Mouse (Mus musculus) left cerebral cortex, adult 18-20 months (tissue): ENCODE data around the gene Pagr1a. TPM values are rescaled to one million over a fixed set of nuclear protein-coding genes. Genes with fewer than 3 reads are reported as not detected.

ENCODE experiments used
- DNase-seq, 2 experiments: peaks; one replicate each; pipeline ENCODE4 v3.0.0; 2021 to 2022; ENCODE audit warnings: low spot score in 2 of 2, mixed read lengths in 1 of 2
- total RNA-seq, 2 experiments: library from RNA; stranded (reverse); gene quantifications; 2 replicates each; pipeline ENCODE4 v1.2.3; 2021

Gene Pagr1a
- total RNA-seq, 2 experiments from 2014 or later = 18.7 to 35.6 TPM

DNA sequence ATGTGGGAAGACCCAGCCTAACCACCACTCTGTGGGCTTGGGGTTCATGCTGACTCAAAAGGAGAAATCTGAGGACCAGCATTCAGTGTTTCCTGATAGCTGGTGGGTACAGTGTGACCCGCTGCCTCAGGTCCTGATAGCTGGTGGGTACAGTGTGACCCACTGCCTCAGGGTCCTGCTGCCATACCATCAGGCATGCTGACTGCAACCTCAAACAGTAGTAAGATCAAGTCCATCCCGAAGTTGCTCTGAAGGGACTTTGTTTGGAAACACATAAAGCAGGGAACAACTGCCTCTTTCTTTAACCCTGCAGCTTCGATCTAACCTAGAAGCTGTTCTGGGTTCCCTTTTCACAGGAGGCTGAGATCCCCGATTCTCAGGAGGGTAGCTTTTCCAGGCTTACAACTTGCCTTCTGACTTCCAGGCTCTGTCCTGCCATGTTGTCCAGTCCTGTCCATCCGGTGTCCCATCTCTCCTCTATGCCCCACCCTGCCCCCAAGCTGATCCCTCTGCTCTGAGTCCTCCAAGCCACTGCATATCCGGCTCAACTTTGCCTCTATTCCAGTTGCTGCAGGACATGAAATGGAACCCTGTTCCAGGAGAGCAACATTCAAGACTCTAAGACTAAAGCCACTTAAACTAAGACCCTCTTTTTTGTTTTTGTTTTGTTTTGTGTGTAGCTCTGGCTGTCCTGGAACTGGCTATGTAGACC is 9.7 kb downstream of the Pagr1a start:
- no peak for DNase-seq

DNA sequence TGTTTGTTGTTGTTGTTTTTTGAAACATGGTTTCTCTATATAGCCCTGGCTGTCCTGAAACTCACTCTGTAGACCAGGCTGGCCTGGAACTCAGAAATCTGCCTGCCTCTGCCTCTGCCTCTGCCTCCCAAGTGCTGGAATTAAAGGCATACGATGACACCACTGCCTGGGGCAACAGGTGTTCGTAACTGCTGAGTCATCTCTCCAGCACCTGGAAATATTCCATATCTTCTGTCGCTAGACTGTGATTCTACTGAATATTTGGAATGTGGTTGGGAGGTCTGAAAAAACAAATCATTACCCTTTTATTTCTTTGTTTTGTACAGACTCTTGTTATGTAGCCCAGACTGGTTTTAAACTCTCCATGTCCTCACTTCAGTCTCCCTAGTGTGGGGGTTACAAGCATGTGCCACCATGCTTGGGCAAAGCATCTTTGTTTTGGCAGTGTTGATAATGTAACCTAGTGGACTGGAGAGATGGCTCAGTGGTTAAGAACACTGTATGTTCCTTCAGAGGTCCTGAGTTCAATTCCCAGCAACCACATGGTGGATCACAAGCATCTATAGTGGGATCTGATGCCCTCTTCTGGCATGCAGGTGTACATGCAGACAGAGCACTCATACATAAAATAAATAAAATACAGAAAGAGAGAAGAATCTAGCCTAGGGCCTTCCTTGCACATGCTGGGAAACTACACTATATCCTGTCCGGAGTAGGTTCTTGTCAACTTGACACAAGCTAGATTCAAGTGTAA is 12.9 kb downstream of the Pagr1a start:
- DNase-seq = no peak

DNA sequence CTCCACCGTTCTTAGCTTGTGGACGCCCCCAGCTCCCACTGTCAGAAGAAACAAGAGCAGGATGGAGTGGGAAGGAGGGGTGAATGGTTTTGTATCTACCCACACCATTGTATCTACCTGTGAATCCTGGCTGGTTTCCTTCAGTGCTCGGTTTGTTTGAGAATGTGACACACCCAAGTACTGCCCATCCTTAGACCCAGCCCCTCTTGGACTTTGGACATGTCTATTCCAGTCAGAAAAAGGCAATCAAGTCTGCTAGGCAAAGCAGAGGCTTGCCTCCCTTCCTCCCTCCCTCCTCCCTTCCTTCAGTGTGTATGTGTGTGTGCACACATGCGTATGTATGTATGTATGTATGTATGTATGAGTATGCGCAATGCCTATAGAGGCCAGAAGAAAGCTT is 13.5 kb downstream of the Pagr1a start:
- no peak for DNase-seq

DNA sequence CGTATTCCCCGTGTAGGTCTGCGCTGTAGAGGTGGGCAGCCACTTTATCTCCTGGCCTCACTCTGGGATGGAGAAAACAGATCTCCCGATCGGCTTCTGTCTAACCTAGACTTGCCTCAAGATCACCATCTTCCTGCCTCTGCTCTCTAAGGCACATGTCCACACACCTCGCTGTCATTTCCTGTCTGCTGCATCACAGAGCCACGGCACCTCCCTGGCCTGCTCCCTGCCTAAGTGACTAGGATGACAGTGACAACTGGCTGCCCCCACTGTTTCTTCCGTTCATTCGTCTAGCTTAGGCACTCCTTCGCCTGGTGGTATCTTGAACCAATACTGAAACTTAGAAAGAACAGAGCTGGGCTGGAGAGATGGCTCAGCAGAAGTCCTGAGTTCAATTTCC is 17.6 kb downstream of the Pagr1a start:
- DNase-seq = no peak

DNA sequence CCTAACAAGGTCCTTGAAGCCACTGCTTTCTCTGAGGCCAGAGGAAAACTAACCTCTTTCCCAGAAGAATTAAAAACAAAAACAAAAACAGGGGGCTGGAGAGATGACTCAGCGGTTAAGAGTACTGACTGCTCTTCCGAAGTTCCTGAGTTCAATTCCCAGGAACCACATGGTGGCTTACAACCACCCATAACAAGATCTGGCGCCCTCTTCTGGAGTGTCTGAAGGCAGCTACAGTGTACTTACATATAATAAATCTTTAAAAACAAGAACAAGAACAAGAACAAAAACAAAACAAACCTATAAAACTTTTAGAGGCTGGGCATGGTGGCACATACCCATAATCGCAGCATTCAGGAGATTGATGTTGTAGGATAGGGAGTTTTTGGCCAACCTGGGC is 20.7 kb downstream of the Pagr1a start:
- no peak for DNase-seq

DNA sequence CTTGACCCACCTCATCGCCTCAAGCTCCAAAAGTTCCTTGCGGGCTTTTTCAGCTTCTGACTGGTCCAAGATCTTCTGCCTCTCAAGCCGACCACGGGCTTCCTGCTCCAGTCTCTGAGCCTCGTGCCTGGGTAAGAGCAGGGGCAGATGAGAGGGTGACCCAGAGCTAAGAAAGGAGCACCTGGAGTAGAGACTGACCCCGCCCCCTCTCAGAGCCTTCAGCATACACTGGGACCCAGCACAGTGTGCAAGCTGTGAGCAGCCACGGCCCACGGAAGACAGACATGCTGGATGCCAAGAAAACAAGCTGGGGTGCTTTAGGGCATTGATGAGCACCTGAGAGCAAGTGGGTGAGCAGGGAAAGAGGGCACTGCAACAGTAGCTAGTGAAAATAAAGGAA is 28.3 kb downstream of the Pagr1a start:
- no peak for DNase-seq

DNA sequence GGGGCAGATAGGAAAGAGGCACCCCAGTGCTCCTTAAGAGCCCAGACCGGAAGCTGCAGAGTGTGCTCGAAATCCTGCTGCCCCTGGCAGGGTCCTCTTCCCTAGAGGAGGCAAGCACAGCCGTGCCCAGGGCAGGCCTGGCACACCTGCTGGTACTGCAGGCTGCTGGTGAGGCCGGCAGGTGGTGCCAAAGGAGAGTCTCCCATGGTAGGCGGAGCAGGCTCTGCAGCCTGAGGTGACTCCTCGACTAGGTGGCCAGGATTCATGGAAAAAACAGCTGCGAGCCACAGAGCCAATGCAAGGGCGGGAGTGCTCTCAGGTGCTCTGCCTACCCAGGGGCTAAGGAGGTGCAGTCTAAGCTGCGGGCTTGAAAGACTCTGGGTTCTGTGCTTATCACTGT is 30.8 kb downstream of the Pagr1a start:
- DNase-seq = peak; percentile 42 to 43

DNA sequence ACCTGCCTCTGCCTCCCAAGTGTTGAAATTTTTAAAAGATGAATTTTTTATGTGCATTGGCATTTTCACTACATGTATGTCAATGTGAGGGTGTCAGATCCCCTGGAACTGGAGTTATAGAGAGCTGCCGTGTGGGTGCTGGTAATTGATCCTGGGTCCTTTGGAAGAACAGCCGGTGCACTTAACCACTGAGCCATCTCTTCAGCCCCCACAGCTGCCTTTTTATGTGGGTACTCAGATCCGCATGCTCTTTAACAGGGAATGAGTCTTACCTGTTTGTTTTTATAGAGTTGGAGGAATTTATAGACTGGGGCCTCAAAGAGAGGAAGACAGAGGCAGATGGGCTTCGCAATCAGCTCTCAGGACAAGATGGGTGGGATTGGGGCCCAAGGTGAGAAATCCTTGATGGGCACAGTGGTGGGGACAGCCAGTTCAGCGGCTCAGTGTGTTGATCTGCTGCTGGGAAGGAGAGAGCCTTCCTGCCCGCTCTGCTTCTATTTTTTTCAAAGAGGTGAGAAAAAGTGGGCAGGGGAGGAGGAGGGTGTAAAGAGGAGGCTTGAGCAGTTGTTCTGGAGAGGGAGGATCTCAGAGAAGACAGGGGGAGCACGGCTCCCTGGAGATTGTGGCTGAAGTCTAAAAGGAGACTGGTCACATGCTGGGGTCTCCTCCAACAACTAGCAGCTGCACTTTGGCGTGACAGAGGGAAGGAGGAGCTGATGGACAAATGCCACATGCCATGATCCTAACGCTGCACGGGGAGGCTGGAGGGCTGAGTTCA is 32.3 kb downstream of the Pagr1a start:
- DNase-seq = peak; percentile 58 to 72

DNA sequence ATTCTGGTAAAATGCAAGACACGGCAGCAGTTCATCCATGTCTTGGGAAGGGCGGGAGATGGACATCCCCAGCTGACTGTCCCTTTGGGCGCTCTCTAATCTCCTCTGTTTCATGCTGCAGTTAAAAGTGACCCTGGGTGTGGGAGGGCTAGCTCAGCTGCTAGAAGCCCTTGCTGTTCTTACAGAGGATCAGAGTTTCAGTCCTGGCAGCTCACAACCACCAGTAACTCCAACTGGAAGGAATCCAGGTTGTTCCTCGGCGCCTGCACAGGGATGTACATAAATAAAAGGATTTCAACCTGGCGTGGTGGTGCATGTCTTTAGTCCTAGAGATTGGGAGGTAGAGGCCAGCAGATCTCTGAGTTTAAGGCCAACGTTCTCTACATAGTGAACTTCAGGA is 34.0 kb downstream of the Pagr1a start:
- no peak for DNase-seq

DNA sequence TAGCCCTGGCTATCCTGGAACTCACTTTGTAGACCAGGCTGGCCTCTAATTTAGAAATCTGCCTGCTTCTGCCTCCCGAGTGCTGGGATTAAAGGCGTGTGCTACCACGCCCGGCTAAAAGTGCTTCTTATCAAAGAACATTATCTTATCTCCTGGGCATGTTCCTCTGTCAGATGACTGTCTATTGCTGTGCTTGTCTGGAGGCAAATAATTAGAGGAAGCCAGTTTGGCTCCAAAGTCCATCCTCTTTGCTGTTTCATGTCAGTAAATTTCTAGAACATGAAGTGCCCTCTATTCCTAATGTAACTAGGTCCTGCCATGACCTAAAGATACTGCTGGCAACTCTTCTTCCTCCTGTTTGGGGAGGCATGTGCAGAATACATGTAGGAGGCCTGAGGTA is 35.1 kb downstream of the Pagr1a start:
- no peak for DNase-seq

DNA sequence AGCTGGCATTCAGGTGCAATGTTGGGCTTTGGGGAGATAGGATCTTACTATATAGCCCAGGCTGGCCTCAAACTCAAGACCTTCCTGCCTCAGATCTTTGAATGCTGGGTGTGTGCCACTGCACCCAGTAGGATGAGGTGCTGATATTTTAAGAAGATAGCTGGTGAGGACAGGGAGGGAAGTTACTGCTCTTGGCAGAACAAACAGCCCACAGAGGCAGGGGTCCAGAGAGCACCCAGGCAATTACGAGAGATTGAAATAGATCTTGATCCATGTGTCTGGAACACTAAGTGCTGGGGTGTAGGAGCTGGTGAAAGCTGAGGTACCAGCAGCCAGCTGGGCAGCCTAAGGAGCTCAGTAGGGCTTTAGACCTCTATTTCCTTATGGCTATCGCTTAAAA is 35.6 kb downstream of the Pagr1a start:
- DNase-seq = no peak

DNA sequence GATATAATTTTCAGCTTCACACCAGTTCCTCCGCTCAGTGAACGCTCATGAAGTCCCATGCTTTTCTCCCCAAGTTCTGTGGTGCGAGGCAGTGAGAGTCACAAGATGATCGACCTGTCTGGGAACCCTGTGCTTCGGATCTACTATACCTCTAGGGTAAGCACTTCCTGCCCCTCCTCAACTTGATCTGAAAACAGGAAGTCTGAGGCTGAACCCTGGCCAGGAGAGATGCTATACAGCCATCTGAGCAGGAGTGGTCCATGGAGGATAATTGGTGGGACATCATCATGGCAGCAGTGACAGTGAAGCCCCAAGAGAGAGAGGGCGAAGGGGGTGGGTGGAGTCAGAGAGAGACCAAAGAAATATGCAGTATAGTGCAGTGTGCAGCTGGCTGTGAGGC is 38.3 kb downstream of the Pagr1a start:
- no peak for DNase-seq

DNA sequence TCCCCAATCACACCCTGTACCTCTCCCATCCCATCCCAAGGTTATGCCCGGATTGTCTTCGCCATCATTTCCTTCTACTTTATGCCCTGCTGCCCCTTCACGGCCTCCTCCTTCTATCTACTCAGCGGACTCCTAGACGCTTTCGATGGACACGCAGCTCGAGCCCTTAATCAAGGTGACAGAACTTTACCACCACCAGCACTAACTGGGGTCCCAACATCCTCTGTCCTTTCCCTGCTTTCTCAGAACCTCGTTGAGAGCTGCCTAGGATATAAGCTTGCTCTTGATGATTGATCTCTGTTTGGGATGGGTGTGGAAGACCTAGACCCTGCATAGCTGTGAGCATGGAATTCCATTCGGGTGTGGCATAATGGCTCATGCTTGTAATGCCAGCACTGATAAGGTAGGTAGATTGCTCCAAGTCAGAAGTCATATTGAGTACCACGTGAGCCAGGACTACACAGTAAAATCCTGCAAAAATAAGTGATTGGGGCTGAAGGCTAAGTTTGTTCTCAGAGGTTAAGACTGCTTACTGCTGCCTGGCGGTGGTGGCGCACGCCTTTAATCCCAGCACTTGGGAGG is 40.2 kb downstream of the Pagr1a start:
- no peak for DNase-seq

DNA sequence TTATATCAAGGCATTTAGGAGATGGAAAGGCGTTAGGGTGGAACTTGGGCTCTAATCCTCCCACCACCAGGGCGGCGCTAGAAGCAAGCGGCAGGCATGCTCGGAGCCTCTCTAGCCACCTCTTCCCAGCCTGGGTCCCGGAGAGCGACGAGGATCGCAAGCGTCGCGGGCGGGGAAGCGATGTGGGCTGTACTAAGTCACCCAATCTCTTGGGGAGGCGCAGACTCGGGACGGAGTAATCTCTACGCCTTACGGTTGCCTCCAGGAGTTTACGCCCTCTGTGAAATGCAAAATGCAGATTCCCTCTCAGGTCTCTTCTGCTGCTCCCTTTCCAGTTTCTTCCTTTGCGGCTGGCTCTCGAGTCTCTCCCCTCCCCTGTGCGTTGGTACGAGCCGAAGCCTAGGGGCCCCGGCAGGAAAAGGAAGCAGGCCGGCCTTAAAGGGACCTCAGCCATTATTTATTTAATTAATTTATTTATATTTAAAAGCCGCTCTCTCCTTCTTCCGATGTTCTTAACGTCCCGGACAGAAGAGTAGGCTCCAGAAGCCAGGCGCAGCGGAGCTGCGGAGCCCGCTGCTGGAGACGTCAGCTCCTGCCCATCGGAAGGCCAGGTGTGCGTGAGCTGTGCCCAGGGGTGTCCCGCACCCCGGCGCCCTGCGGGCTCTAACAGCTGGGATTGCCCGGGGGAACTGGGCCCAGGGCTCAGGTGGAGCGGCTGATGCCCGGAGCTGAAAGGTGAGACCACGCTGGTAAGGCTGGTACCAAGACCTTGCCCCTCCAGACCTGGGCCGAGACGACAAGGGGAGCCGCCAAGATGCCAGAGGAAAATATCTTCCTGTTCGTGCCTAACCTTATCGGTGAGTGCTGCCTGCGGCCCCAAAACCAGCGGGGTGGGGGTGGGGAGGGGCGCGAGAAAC is 40.9 kb downstream of the Pagr1a start, which contains the start of gene Cdiptos:
TSS of gene Cdiptos (minus strand) at position 149 of the 917 bp plus-strand sequence.
- DNase-seq = peak; percentile 97 to 98

DNA sequence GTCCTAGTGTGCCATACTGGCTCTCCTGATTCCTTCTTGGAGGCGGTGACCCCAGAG is 41.4 kb downstream of the Pagr1a start, which contains the start of gene Cdipt:
TSS of gene Cdipt (plus strand) at position 22 of the 57 bp plus-strand sequence.
- DNase-seq = no peak

DNA sequence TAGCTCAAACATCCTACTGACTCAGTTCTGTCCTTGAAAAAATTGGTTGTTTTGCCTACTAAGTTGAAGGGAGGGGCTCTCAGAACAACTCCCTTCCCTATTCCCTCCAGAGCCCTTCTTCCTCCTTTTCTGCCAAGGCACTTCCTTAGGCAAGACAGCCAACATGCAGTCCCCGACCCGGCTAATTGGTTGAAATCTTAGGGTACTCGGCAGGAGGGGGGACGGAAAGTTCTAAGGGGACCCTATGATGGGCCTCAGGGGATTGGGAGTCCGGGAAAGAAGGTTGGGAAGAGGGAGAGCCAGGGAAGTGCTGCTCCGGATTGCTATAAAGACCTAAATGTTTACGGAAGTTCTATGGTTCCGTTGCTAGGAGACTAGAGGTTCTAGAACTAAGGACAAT is 41.7 kb downstream of the Pagr1a start:
- DNase-seq = no peak

DNA sequence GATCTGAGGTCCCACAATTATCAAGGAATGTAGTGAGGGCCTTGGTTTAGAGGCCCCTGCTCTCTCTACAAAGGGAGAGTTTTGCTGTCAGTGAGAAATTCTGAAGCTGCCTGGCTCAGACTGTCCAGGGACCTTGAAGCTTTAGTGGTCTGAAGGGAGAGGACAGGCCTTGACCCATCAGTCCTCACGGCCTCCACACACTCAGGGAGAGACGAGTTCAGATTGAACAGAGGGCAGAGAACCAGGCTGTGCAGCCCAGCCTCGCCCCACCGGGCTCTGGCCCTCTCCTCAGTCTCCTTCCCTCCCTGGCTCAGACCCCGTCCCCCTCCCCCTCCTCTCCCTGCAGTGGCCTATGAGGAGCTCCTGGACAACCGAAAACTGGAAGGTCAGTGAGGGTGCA is 49.8 kb downstream of the Pagr1a start:
- no peak for DNase-seq

DNA sequence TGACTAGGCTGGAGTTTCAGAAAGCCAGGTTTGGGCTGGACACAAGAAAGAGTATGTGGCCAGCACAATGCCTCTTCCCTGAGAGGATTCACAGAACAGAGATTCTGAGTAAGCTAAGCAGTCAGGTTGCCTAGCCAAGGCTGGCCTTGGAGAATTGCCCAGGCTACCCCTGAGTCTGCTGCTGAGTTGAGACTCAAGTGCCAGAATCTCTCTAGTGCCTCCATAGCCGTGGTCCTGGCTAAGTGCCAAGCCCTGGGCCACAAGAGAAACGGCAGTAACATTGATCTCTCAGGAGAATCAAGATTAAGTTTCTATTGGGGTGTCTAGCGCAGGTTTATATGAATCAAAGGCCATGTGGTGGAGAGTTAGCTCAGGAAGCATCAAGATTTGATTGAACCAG is 51.6 kb downstream of the Pagr1a start:
- DNase-seq = no peak
